Mouse (Mus musculus) CH12.LX (cell line): ENCODE data around the gene Hoxb1. TPM values are rescaled to one million over a fixed set of nuclear protein-coding genes. Genes with fewer than 3 reads are reported as not detected.

ENCODE experiments used
- DNase-seq: peaks from one replicate; pipeline ENCODE4 v3.0.0-alpha.2; 2013; ENCODE audit errors: extremely low read depth
- H3K27ac ChIP-seq: 2 replicates; pipeline ENCODE4 v1.5.1; 2012; ENCODE audit warnings: low read depth, mild to moderate bottlenecking, control low read depth, moderate library complexity; ENCODE audit not compliant: insufficient read depth
- H3K27me3 ChIP-seq: replicated peaks from 2 replicates; pipeline ENCODE3; 2012; ENCODE audit warnings: inconsistent platforms
- H3K36me3 ChIP-seq, 2 experiments: replicated peaks in 1 of 2; 2 replicates each; pipeline versions ENCODE3 to v1.6.1; 2012; ENCODE audit warnings: inconsistent platforms in 1 of 2, low read length in 1 of 2, mild to moderate bottlenecking in 1 of 2, mixed read lengths in 1 of 2, moderate library complexity in 1 of 2; ENCODE audit not compliant: control insufficient read depth in 1 of 2, insufficient read depth in 1 of 2
- H3K4me1 ChIP-seq, 2 experiments: 2 replicates each; pipeline ENCODE4 v1.6.1; 2012; ENCODE audit warnings: inconsistent platforms in 1 of 2, moderate library complexity in 1 of 2; ENCODE audit not compliant: insufficient read depth in 2 of 2, control insufficient read depth in 1 of 2
- H3K4me2 ChIP-seq: 2 replicates; pipeline ENCODE4 v1.6.1; 2012; ENCODE audit warnings: low read depth, mild to moderate bottlenecking, control low read depth; ENCODE audit not compliant: poor library complexity, insufficient read depth, severe bottlenecking
- H3K4me3 ChIP-seq, 3 experiments: fragments of 150-350 bp in 1 of 3; sonication (generic) in 1 of 3; replicated peaks in 1 of 3; 2 replicates each; pipeline versions ENCODE3 to v1.5.1; 2011 to 2012; ENCODE audit warnings: low read depth in 2 of 3, low read length in 2 of 3, mild to moderate bottlenecking in 2 of 3, moderate library complexity in 2 of 3, control low read depth in 1 of 3, improper control_type of control experiment in 1 of 3, inconsistent platforms in 1 of 3, mixed read lengths in 1 of 3; ENCODE audit not compliant: poor library complexity in 1 of 3
- H3K79me2 ChIP-seq: replicated peaks from 2 replicates; pipeline ENCODE4 v1.6.1; 2012; ENCODE audit warnings: mild to moderate bottlenecking, moderate library complexity; ENCODE audit not compliant: control insufficient read depth, poor library complexity, insufficient read depth, severe bottlenecking; ENCODE audit errors: extremely low read depth
- H3K9ac ChIP-seq: 2 replicates; pipeline ENCODE4 v1.6.1; 2012; ENCODE audit warnings: low read depth, mild to moderate bottlenecking, control low read depth, moderate library complexity; ENCODE audit not compliant: insufficient read depth
- H3K9me3 ChIP-seq: replicated peaks from 2 replicates; pipeline ENCODE3; 2012; ENCODE audit warnings: low read length, inconsistent platforms, mixed read lengths
- BHLHE40 ChIP-seq: IDR thresholded peaks from 2 replicates; pipeline ENCODE4 v1.6.1; 2011; ENCODE audit warnings: mild to moderate bottlenecking, low read depth, low read length, improper control_type of control experiment
- CHD1 ChIP-seq: IDR thresholded peaks from 2 replicates; pipeline ENCODE4 v1.6.1; 2012; ENCODE audit warnings: low read depth, low read length, improper control_type of control experiment, inconsistent platforms
- CTCF ChIP-seq, 2 experiments: IDR thresholded peaks in 1 of 2; conservative IDR thresholded peaks in 1 of 2; 2 replicates each; pipeline ENCODE4 v1.5.1; 2011 to 2012; ENCODE audit warnings: low read depth in 2 of 2, low read length in 2 of 2, improper control_type of control experiment in 1 of 2, inconsistent platforms in 1 of 2, mild to moderate bottlenecking in 1 of 2, moderate library complexity in 1 of 2
- E2F4 ChIP-seq: IDR thresholded peaks from 2 replicates; pipeline ENCODE4 v1.6.1; 2011; ENCODE audit warnings: low read depth, low read length, improper control_type of control experiment; ENCODE audit not compliant: insufficient replicate concordance
- ELF1 ChIP-seq: IDR thresholded peaks from 2 replicates; pipeline ENCODE4 v1.6.1; 2014; ENCODE audit warnings: low read depth, mild to moderate bottlenecking, inconsistent platforms, low read length, improper control_type of control experiment
- EP300 ChIP-seq: IDR thresholded peaks from 2 replicates; pipeline ENCODE4 v1.6.1; 2011; ENCODE audit warnings: low read length, improper control_type of control experiment
- ETS1 ChIP-seq: conservative IDR thresholded peaks from 2 replicates; pipeline ENCODE4 v1.6.1; 2012; ENCODE audit warnings: low read depth, mild to moderate bottlenecking, inconsistent platforms, low read length, improper control_type of control experiment, moderate library complexity
- GABPA ChIP-seq: IDR thresholded peaks from 2 replicates; pipeline ENCODE4 v1.6.1; 2012; ENCODE audit warnings: low read depth, low read length, improper control_type of control experiment, inconsistent platforms; ENCODE audit not compliant: insufficient replicate concordance
- HCFC1 ChIP-seq: IDR thresholded peaks from 2 replicates; pipeline ENCODE4 v1.6.1; 2012; ENCODE audit warnings: low read depth, mild to moderate bottlenecking, inconsistent platforms, low read length, improper control_type of control experiment
- IRF4 ChIP-seq: IDR thresholded peaks from 2 replicates; pipeline ENCODE4 v1.6.1; 2014; ENCODE audit warnings: low read depth, mild to moderate bottlenecking, inconsistent platforms, low read length, improper control_type of control experiment
- JUND ChIP-seq: conservative IDR thresholded peaks from 2 replicates; pipeline ENCODE4 v1.6.1; 2011; ENCODE audit warnings: low read depth, low read length, improper control_type of control experiment
- MAFK ChIP-seq: IDR thresholded peaks from 2 replicates; pipeline ENCODE4 v1.6.1; 2011; ENCODE audit warnings: low read length, improper control_type of control experiment; ENCODE audit not compliant: insufficient replicate concordance
- MAX ChIP-seq: IDR thresholded peaks from 2 replicates; pipeline ENCODE4 v1.6.1; 2011; ENCODE audit warnings: low read length, improper control_type of control experiment
- MYC ChIP-seq: IDR thresholded peaks from 2 replicates; pipeline ENCODE4 v1.6.1; 2011; ENCODE audit warnings: low read depth, mild to moderate bottlenecking, improper control_type of control experiment, low read length
- NELFE ChIP-seq: IDR thresholded peaks from 2 replicates; pipeline ENCODE4 v1.6.1; 2011; ENCODE audit warnings: low read depth, low read length, improper control_type of control experiment
- NRF1 ChIP-seq: IDR thresholded peaks from 2 replicates; pipeline ENCODE4 v1.6.1; 2014; ENCODE audit warnings: low read depth, mild to moderate bottlenecking, inconsistent platforms, low read length, improper control_type of control experiment, moderate library complexity
- PAX5 ChIP-seq: IDR thresholded peaks from 2 replicates; pipeline ENCODE4 v1.6.1; 2012; ENCODE audit warnings: low read length, inconsistent platforms, mixed read lengths
- POLR2AphosphoS2 ChIP-seq: IDR thresholded peaks from 2 replicates; pipeline ENCODE4 v1.6.1; 2011; ENCODE audit warnings: low read depth, low read length, improper control_type of control experiment
- RAD21 ChIP-seq: IDR thresholded peaks from 2 replicates; pipeline ENCODE4 v1.6.1; 2011; ENCODE audit warnings: low read depth, mild to moderate bottlenecking, low read length, improper control_type of control experiment, moderate library complexity
- SIN3A ChIP-seq: IDR thresholded peaks from 2 replicates; pipeline ENCODE4 v1.6.1; 2012; ENCODE audit warnings: low read length, improper control_type of control experiment, inconsistent platforms
- SMC3 ChIP-seq: IDR thresholded peaks from 2 replicates; pipeline ENCODE4 v1.6.1; 2011; ENCODE audit warnings: low read depth, low read length, improper control_type of control experiment
- TBP ChIP-seq: conservative IDR thresholded peaks from 2 replicates; pipeline ENCODE4 v1.6.1; 2011; ENCODE audit warnings: low read depth, low read length, improper control_type of control experiment
- UBTF ChIP-seq: IDR thresholded peaks from 2 replicates; pipeline ENCODE4 v1.6.1; 2012; ENCODE audit warnings: low read depth, mild to moderate bottlenecking, inconsistent platforms, low read length, improper control_type of control experiment, moderate library complexity
- ZC3H11A ChIP-seq: IDR thresholded peaks from 2 replicates; pipeline ENCODE4 v1.6.1; 2012; ENCODE audit warnings: low read depth, mild to moderate bottlenecking, inconsistent platforms, low read length, improper control_type of control experiment
- ZKSCAN1 ChIP-seq: IDR thresholded peaks from 2 replicates; pipeline ENCODE4 v1.6.1; 2012; ENCODE audit warnings: low read depth, inconsistent platforms, low read length, improper control_type of control experiment, borderline replicate concordance
- ZMIZ1 ChIP-seq: IDR thresholded peaks from 2 replicates; pipeline ENCODE4 v1.6.1; 2012; ENCODE audit warnings: low read depth, mild to moderate bottlenecking, inconsistent platforms, low read length, improper control_type of control experiment
- ZNF384 ChIP-seq: IDR thresholded peaks from 2 replicates; pipeline ENCODE4 v1.6.1; 2012; ENCODE audit warnings: low read depth, low read length, improper control_type of control experiment, inconsistent platforms
- dilution Hi-C: fragments of 300-500 bp; cut with MboI; formaldehyde crosslinking; loops from 2 replicates; pipeline ENCODE4 v1.14.3; 2020; ENCODE audit warnings: low sequenced_read_pairs; ENCODE audit not compliant: extremely low pct_unique_long_range_greater_than_20kb, extremely low pct_ligation_motif_present
- in situ Hi-C: fragments of 300-500 bp; cut with MboI; formaldehyde crosslinking; loops from 3 replicates; pipeline ENCODE4 v1.14.3; 2019; ENCODE audit warnings: low sequenced_read_pairs, low pct_ligation_motif_present, low pct_unique_long_range_greater_than_20kb, mixed read lengths
- polyA plus RNA-seq: library from polyadenylated mRNA; unstranded; fragments of >175 nt; gene quantifications from 2 replicates; pipeline ENCODE4 v1.2.1, GENCODE M21; 2012; ENCODE audit warnings: low read depth; ENCODE audit not compliant: insufficient read length
- total RNA-seq, 2 experiments: library from RNA; depleted of rRNA; stranded (reverse); fragments of 300-350 nt in 1 of 2; fragments of >200 nt in 1 of 2; gene quantifications; 2 replicates each; pipeline ENCODE4 v1.2.3; 2012 to 2014

Hoxb1 gene
- total and polyA plus RNA-seq, 3 experiments = not detected

DNA sequence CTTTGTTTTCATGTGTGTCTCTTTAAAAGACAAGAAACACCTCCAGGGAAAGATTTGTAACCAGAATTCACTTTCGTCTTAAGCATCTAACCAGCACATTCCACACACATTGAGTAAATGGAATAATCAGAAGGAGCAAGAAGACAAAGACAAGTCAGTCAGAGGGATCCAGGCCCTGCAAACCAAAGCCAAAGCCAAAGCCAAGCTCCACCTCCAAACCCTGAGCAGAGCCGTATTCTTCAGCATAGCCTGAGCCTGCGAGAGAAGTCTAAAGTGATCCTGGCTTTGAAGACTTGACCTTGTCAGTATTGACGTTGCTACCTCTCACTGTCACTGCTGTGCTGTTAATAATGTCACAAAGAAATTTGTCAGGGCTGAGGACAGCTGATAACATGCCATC, 40.0 kb downstream of the Hoxb1 start:
- H3K4me1 ChIP-seq = peaks cover 0 to 13% of the 10 kb centered on the region in 2 experiments; a peak in 2 of 4 replicates
- no peak overlapping the region for H3K4me2 ChIP-seq
- no peak overlapping the region for H3K9ac ChIP-seq
- H3K36me3 ChIP-seq = no peaks in the 10 kb centered on the region
- no peak overlapping the region for H3K4me3 ChIP-seq
- H3K27ac ChIP-seq = no peak overlapping the region
- peaks cover 86% of the 10 kb centered on the region for H3K27me3 ChIP-seq
- dilution Hi-C loops = no loop called here
- H3K79me2 ChIP-seq = no peaks in the 10 kb centered on the region
- DNase-seq = no peak
- in situ Hi-C loops = no loop called here
- no peak for TF ChIP-seq BHLHE40
- TF ChIP-seq EP300 = no peak
- TF ChIP-seq UBTF = no peak
- TF ChIP-seq NELFE = no peak
- no peak for TF ChIP-seq MYC
- no peak for TF ChIP-seq ETS1
- TF ChIP-seq JUND = no peak
- TF ChIP-seq GABPA = no peak
- no peak for TF ChIP-seq HCFC1
- TF ChIP-seq PAX5 = no peak
- TF ChIP-seq IRF4 = no peak
- TF ChIP-seq TBP = no peak
- TF ChIP-seq ZMIZ1 = no peak
- TF ChIP-seq POLR2AphosphoS2 = no peak
- TF ChIP-seq SMC3 = no peak
- TF ChIP-seq CHD1 = no peak
- no peak for TF ChIP-seq ZKSCAN1
- H3K9me3 ChIP-seq = peaks cover 3% of the 10 kb centered on the region

DNA sequence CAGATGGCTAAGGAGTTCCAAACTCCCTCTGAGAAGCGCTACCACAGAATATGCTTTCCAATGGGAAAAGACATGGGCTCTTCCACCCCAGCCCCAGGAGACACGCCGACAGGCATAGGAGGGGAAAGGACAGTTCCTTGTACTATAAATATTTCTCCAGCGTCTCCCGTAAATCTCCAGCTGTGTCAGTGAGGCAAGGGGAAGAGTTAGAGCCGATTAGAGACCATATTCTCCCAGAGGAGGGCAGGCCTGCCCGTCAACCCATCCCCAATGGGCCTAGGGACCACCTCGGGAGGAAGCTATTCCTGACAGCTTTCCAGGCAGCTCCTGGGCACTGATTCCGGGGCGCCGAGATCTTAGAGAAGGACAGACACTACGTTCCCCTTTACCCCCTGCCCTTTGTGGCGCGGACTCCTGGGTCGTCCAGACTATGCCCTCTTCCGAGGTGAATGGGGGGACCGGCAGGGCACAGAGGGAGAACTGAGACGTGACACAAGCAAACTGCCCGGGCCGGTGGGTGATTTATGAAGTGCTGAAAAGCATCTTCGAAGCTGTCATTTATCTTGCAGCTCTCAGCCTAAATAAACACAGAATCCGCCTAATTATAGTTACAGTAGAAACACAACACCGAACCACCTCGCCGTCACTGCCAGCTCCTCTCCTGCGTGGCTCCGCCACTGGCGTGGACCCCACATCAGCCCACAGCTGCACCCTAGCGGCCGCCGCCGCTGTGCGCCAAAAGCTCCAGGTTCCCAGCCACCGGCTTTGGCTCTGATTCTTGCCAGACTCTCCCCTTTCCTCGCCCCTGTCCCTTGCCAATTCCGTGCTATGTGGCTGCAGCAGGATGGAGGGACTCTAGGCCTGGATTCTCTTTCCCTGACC, 41.9 kb downstream of the Hoxb1 start:
- no peaks in the 10 kb centered on the region for H3K79me2 ChIP-seq
- peaks cover 0 to 13% of the 10 kb centered on the region in 2 experiments; a peak in 2 of 4 replicates for H3K4me1 ChIP-seq
- peaks cover 87% of the 10 kb centered on the region for H3K27me3 ChIP-seq
- peaks cover 9% of the 10 kb centered on the region for H3K9me3 ChIP-seq
- no peaks in the 10 kb centered on the region for H3K36me3 ChIP-seq
- peak; percentile 14 for DNase-seq
- peak; percentile 89 for TF ChIP-seq SMC3
- no peak for TF ChIP-seq EP300
- no peak for TF ChIP-seq JUND
- no peak; the same call in 1 of the 2 replicates for TF ChIP-seq ELF1
- TF ChIP-seq IRF4 = peak; percentile 34; the same call in 1 of the 2 replicates
- TF ChIP-seq ZNF384 = no peak
- peak; percentile 21; the same call in 1 of the 2 replicates for TF ChIP-seq ZC3H11A
- no peak for TF ChIP-seq NRF1
- peak; percentile 9 to 81; a peak in 2 of 4 replicates for TF ChIP-seq CTCF (conservative IDR thresholded peaks at IDR 0.05 in 1 of 2, IDR thresholded peaks at IDR 0.05 in 1 of 2; ENCODE audit: low read depth in 2 of 2, low read length in 2 of 2)
- TF ChIP-seq E2F4 = no peak
- TF ChIP-seq SIN3A = no peak
- TF ChIP-seq HCFC1 = no peak
- TF ChIP-seq PAX5 = no peak
- no peak for TF ChIP-seq CHD1
- no peak for TF ChIP-seq MAFK
- TF ChIP-seq MAX = no peak
- no peak; the same call in 1 of the 2 replicates for TF ChIP-seq NELFE
- peak; percentile 68 for TF ChIP-seq RAD21
- no peak overlapping the region for H3K4me3 ChIP-seq
- dilution Hi-C loops = no loop called here
- H3K9ac ChIP-seq = no peak overlapping the region
- H3K4me2 ChIP-seq = no peak overlapping the region
- no peak overlapping the region for H3K27ac ChIP-seq
- in situ Hi-C loops = no loop called here
